Mouse (Mus musculus) frontal cortex, postnatal 25 days (tissue): Measurements from ENCODE around the gene Znrf3.
"Not testable (repeated sequence)": the region's sequence is repeated elsewhere in the genome, so short reads cannot be mapped to it uniquely, and the experiment has no call there.

Experiments
- DNase-seq, 2 experiments: peaks; one replicate each; pipeline ENCODE4 v3.0.0; 2022; ENCODE audit warnings: low spot score in 2 of 2

Gene Znrf3

DNA sequence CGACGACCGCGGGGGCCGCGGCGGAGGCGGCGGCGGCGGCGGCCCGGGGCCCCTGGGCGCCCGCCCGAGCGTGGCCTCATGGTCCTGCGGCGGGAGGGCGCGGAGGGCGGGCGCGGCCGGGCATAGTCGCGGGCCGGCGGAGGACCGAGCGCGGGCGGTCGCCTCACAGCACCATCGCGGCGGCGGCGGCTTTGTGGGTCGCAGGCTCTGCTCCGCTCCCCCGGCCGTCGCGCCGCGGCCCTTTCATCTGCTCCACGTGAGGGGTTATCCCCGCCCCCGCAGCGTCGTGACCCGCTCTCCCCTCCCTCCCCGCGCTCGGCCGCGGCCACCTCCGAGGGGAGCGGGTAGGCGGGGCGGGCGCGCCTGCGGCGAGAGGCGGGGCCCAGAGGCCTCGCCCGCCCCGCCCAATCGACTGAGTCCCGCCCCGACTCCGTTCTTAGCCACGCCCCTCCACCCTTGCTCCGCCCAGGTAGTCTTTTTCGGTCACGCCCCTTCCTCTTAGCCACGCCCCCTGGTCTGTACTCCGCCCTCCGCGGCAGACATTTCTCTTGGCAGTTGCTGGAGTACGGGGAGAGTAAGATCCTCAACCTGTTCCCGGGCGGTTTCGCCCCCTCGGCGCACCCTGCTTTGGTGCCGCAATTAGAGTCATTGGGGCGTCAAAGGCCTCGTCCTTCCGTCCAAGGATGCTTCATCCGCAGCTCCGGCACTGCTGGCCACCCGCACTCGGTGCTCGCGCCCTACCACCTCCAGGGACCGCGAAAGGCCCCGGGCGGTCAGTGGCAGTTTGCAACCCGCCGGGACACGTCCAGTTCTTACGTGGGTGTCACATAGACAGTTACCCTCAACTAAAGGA is at the start of gene Znrf3:
Znrf3 (minus strand) TSS at position 249 of the 853 bp plus-strand sequence.
- peak; percentile 85 to 92 for DNase-seq

- no peak for DNase-seq
Measured at GRCm38 (mm10) chr11:5493869-5494268, 49.2 kb upstream of the Znrf3 start.

GRCm38 (mm10) chr11:5491912-5492311 is 47.3 kb upstream of the Znrf3 start:
- no peak for DNase-seq

DNA sequence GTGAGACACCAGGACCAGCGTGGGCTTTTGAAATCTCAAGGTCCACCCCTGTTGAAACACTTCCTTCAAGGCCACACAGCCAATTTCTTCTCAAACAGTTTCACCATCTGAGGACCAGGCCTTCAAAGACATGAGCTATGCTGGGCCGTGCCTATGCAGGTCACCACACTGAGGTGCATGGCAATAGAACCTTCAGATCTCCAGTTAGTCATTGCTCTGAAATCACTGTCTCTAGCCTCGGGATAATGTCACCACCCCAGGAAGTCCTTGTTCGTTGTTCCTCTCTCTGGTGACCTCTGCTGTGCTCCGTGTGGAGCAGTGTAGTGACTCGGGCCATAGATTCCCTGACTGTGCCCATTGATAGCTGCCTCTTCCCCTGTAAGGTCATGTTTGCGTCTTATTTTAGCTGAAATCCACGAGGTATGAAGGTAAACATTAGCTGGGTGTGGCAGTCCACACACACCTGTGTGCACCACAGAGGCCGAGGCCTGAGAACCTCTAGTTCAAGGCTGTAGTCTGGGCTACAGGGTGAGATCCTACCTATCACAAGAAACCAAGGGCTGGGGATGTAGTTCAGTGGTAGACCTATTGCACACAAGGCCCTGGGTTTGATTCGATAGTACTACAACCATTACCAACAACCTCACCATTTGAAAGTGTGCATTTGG is 46.5 kb upstream of the Znrf3 start:
- no peak for DNase-seq

- DNase-seq = not testable (repeated sequence)
Measured at GRCm38 (mm10) chr11:5489433-5489832, 44.8 kb upstream of the Znrf3 start.

DNA sequence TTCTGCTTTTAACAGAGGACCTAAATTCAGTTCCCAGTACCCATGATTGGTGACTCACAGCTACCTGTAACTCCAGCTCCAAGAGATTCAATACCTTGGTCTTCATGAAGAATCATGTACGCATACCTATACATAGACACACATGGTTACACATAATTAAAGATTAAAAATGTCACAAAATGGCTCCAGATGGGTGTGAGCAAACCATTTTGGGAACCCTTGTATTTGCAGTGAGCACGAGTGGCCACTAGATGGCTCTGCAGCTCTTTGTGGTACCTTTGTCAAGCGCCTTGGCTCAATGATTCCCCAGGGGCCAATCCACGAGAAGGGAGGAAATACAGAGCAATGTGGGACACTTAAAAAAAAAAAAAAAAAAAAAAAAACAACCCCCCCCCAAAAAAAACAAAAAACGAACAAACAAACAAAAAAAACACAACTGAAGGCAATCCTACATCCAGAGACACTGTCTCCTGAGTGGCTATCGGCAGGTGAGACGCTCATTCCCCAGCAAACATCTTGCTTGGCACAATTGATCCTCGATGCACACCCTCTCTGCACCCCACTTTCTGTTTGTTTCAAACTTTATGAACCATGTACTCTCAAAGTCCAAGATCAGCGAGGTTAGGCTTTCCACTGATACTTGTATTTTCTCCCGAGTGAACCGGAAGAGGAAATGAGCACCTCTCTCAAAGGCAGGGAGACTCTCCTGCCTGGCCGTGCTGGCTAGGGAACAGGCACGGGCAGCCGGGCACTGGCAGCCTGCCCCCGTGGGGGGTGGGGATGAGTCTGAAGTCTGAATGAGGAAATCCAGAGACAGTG is 40.8 kb upstream of the Znrf3 start:
- DNase-seq = peak; percentile 76 to 79

DNA sequence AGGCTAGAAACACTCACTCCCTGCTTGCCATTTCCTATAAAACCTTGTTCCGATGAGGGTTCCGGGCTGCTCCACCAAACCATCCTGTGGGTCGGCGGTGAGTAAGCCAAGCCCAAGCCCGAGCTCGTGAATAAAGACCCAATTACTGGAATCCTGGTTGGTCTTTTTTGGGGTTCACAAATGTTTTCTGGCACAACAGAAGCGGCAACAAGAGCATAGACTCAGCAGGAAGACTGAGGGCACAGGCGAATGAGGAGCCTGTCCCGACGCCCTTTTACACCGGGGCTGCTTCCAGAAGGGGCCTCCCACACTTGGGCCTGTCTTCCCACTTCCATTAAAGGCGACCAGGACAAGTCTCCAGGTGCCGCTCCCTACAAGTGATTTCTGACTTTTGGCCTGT is 37.9 kb upstream of the Znrf3 start:
- DNase-seq = no peak

- DNase-seq = no peak
Measured at GRCm38 (mm10) chr11:5478831-5479230, 34.2 kb upstream of the Znrf3 start.

DNA sequence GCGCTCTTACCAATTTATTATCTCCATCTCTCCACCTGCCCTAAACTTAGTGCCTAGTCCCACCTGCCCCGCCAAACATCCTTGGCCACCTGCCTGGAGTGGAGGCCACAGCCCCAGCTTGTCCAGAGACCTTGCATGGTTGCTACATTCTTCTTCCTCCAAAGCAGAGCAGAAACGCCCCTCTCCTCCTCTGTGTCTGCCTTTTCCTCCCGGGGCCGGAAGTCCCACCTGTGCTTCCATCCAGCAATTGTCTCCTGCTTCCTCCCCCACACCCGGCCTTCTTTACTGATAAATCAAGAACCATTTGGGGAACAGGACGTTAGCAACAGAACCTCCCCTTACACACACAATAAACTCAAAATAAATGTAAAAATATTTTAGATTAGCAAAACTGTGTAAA is 33.5 kb upstream of the Znrf3 start:
- no peak for DNase-seq

DNA sequence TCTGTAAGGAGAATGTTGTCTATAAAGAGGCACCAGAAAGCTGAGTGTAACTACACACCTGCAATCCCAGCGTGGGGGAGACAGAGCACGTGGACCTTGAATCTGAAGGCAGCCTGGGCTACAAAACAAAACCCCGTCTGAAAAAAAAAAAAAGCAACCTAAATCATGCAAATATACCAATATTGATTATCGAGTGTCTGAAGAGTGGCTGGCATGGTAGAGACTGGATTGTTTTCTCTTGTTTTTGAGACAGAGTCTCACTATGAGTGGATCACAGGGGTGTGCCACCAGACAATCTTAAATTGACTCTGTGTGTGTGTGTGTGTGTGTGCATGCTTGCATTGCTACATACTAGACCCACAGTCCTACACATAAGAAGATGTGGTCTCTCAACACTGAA is 32.2 kb upstream of the Znrf3 start:
- no peak for DNase-seq

DNA sequence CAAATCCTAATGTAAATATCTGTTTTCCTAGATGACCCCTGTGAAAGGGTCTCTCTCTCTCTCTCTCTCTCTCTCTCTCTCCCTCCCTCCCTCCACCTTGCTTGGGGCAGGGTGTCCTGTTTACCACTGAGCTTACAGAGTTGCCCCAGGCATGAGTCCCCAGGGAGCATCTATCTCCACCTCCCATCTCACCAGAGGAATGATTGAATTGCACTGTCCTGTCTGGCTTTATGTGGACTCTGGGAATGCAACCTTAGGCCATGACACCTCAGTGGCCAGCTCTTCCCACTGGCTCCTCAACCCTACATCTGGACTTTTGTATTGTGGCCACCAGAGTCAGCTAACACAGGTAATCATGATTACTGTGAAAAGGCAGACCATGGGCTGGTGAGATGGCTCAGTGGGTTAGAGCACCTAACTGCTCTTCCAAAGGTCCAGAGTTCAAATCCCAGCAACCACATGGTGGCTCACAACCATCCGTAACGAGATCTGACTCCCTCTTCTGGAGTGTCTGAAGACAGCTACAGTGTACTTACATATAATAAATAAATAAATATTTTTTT is 31.0 kb upstream of the Znrf3 start:
- not testable (repeated sequence) for DNase-seq

DNA sequence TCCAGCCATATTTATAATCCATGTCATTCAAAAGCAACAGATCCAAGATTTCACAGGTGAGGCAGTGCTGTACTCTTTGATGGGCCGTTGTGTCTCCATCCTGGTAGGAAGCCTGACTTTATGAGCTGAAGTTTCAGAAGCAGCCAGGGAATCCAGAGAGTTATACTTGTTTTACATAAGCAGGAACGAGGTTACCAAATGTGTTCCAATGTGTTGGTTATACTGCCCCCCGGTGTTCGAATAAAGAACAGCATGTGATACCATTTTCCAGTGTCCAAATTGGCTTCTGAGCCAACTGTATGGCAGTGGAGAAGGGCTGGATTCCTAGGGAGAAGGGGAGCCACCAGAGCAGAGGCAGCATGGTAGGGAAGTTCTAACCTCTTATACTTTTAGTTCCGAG is 29.5 kb upstream of the Znrf3 start:
- DNase-seq = peak; percentile 59 to 73

GRCm38 (mm10) chr11:5470055-5470454 is 25.4 kb upstream of the Znrf3 start:
- DNase-seq = no peak

DNA sequence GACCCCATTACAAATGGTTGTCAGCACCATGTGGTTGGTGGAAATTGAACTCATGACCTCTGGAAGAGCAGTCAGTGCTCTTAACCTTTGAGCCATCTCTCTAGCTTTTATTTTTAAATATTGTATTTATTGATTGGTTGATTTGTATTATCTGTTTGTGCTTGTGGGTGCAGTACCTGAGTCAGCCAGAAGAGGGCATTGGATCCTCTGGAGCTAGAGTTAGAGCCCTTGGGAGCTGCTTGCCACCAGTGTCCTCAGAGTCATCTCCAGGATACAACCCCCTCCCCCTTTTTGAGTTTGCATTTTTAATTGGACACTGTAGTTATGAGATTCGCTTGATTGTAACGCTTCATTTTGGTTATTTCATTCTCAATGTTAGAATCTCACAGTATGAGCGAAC is 24.4 kb upstream of the Znrf3 start:
- DNase-seq = peak in 1 of 2 experiments; percentile 25

GRCm38 (mm10) chr11:5468471-5468870 is 23.8 kb upstream of the Znrf3 start:
- DNase-seq = no peak

GRCm38 (mm10) chr11:5451923-5452322 is 7.3 kb upstream of the Znrf3 start:
- no peak for DNase-seq

- DNase-seq = no peak
Measured at GRCm38 (mm10) chr11:5451341-5451740, 6.7 kb upstream of the Znrf3 start.

DNA sequence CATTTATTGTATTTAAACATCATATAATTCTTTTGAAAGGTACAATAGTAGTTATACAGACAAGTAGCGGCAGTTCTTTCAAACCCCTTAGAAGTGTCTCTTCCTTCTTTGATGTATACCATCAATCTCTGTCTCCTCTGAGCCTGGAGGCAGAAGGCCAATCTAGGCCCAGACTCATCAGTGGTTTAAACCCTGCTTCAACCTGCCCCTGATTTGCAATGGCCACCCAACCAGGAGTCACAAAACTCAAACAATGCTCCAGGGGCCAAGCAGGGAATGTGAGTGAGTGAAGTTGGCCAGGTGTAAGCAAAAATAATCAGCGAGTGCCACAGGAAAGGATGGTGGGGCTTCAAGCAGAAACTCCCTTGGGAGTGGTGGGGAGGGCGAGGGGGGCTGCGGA is 6.1 kb upstream of the Znrf3 start:
- no peak for DNase-seq

DNA sequence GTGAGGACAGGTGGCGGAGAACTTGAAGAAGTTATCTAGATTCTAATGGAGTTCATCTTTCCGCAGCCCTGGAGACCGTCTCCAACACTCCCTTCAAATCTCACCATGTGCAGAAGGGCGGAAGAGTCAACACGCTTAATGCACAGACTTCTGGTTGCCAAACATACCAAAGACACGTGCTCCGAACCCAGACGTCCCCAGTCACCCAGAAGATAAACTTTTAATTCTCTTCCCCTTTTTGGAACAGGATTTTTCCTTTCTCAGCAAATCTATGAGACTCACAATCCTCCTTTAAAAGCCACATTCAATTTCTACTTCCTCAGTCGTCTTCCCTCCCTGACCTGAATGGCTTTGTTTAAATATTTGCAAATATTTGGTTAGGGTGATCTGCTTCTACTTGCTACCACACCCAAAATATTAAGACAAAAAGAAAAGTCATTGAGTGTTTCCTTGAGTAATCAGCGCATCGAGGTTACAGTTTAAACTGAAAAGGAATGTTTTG is 856 bp upstream of the Znrf3 start:
- no peak for DNase-seq

DNA sequence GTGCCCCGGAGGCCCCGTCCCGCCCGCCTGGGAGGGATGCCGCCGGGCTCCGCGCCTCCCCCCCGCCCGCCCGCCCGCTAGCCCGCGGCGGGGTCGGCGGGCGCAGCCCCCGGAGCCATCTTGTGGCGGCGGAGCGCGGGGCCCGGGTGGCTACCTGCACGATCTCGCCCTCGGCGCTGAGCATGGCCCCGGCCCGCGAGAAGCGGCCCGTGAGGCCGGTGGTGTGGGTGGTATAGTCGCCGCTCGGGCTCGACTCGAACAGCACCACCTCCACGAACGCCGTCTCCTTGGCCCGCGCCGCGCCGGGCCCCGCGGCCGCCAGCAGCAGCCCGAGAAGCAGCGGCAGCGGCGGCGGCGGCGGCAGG is 431 bp downstream of the Znrf3 start:
- peak in 1 of 2 experiments; percentile 13 for DNase-seq

GRCm38 (mm10) chr11:5443511-5444233 is 975 bp downstream of the Znrf3 start:
- peak in 1 of 2 experiments; percentile 14 for DNase-seq
